ENCODE assay signal across 23 mouse cellular contexts in genomic region chr10:45859909-45860308, GRCm38 (mm10).
"Had no signal": no experiment of that assay in that cellular context is flagged by ENCODE, and none has a peak within 500 bp of the region (broad histone marks: within the 10 kb centered on the region; RNA-seq: fewer than 3 reads in every experiment).

No protein-coding gene starts in this region.

- H3K9me3 ChIP-seq: liver, embryonic 12.5 days; liver, embryonic 15.5 days; lung, embryonic 15.5 days; megakaryocyte, embryonic 14.5 days; midbrain, embryonic 10.5 days; neural tube, embryonic 13.5 days had no signal

- DNase-seq: kidney, adult 18-20 months; kidney, adult 9 months; kidney, postnatal 14 days; layer of hippocampus, adult 9-11 months; left cerebral cortex, postnatal 4 days; liver; lung, adult 18-20 months; lung, postnatal 10 days; lung, postnatal 36 days; thymus, adult 18-20 months; thymus, postnatal 14 days; thymus, postnatal 4 days had no signal

- H3K27ac ChIP-seq: layer of hippocampus, adult 2 months; left cerebral cortex, adult 2 months; liver, embryonic 12.5 days; liver, embryonic 15.5 days; lung, embryonic 15.5 days; midbrain, embryonic 10.5 days; neural tube, embryonic 13.5 days had no signal

- H3K9ac ChIP-seq: liver, embryonic 12.5 days; liver, embryonic 15.5 days; lung, embryonic 15.5 days; neural tube, embryonic 13.5 days had no signal

- H3K4me1 ChIP-seq: liver, embryonic 12.5 days; liver, embryonic 15.5 days; lung, embryonic 15.5 days; neural tube, embryonic 13.5 days had no signal

- H3K36me3 ChIP-seq: liver, embryonic 12.5 days; liver, embryonic 15.5 days; lung, embryonic 15.5 days; midbrain, embryonic 10.5 days; neural tube, embryonic 13.5 days had no signal

- ATAC-seq: inflammation-experienced regulatory T-cells, adult 6 months; intestine, embryonic 16.5 days; liver, embryonic 12.5 days had no signal

- H3K4me2 ChIP-seq: liver, embryonic 12.5 days; liver, embryonic 15.5 days; lung, embryonic 15.5 days; neural tube, embryonic 13.5 days had no signal

- H3K27me3 ChIP-seq: liver, embryonic 12.5 days; liver, embryonic 15.5 days; lung, embryonic 15.5 days; megakaryocyte, embryonic 14.5 days; neural tube, embryonic 13.5 days had no signal

- H3K4me3 ChIP-seq: layer of hippocampus, adult 2 months; left cerebral cortex, adult 2 months; liver, embryonic 12.5 days; liver, embryonic 15.5 days; lung, embryonic 15.5 days; megakaryocyte, embryonic 14.5 days; midbrain, embryonic 10.5 days; myocyte; neural tube, embryonic 13.5 days had no signal
